Mouse (Mus musculus): ENCODE measurements around the gene Synpo2. TPM values are rescaled to one million over a fixed set of nuclear protein-coding genes. Genes with fewer than 3 reads are reported as not detected.

Gene Synpo2
- polyA plus RNA-seq, 2 experiments: 0.03 to 0.04 TPM

DNA sequence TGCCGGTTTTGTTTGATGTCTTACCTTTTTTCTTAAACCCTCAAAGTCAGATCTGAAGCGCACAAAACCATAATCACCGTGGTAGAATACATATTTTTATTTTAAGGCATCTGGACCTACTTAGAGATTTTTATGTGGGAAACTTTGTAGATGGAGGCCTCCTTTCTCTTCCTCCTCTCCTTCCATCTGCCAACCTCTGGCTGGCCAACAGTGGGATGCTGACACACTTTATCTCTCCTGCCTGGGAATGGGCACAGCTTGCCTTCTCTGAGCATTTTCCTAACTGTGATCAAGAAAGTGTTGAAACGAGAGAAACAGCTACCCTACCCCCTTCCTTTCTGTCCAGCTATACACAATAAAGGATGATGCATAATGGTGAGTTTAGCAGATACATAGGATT lies 57.5 kb downstream of the Synpo2 start:
- Histone ChIP-seq H3K36me3 (replicated peaks; ENCODE audit: control insufficient read depth, insufficient read depth, low read depth) (no peaks in the 10 kb centered on the region), H3K4me3 (ENCODE audit: insufficient read depth in 1 of 2, low read depth in 2 of 2, low read length in 2 of 2) (no peak overlapping the region), H3K9me3 (ENCODE audit: control insufficient read depth, low read length) (no peaks in the 10 kb centered on the region), H3K4me2 (ENCODE audit: low read depth) (no peak overlapping the region), H3K4me1 (replicated peaks; ENCODE audit: control insufficient read depth in 2 of 2, insufficient read depth in 2 of 2, low read length in 1 of 2) (no peaks in the 10 kb centered on the region), H3K9ac (replicated peaks) (no peak overlapping the region), H3K27ac (no peak overlapping the region), H3K27me3 (ENCODE audit: control insufficient read depth, insufficient read depth, low read length) (no peaks in the 10 kb centered on the region)
- ATAC-seq (ENCODE audit: insufficient read depth) (no peak), DNase-seq (ENCODE audit: low read depth in 3 of 3, low spot score in 3 of 3) (no peak)
- TF ChIP-seq EP300 (IDR thresholded peaks at IDR 0.05; ENCODE audit: low read depth): no peak
- TF ChIP-seq CTCF (IDR thresholded peaks at IDR 0.05; ENCODE audit: low read depth): no peak
- WGBS (ENCODE audit: insufficient replicate concordance): 61% methylated on average over 4 of the region's 4 CpGs

DNA sequence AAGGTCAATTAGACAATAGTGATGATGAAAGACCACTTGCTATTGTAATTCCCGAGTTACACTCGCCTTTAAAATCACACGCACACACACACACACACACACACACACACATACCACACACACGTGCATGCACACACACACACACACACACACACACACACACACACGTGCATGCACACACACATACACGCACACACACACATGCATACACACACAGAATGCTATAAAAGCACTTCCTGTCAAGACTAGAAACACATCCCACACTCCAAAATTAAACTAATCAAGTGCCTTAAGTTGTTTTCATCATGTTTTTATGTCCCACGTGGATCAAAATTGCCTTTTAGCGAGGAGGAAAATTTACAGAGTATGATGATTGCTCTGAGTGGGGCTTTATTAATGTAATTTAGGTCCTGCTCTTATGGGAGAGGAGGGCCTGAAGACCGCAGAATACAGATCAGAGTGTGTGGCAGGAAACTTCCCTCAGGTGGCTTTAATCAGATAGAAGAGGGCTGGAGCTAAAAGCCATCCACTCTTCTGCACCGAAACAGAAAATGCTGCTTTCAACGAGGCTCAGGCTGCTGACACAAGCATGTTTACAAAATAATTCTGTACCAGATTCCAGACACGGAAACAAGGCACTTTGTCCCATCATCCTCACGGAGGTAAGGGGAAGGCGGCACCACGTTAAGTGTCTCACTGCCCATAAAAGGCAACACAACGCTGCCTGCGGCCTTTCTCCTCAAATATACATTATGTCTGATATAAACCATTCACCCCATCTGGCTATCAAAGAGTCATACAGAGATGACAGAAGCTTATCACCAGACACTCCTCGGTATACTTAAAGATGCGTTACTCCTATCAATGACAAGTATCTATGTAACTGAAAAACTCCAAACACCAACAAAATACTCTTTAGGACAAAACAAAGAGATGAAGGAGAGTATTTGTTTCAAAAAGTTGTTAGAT lies 59.3 kb downstream of the Synpo2 start:
- Histone ChIP-seq H3K4me1 (replicated peaks; ENCODE audit: control insufficient read depth in 2 of 2, insufficient read depth in 2 of 2, low read length in 1 of 2) (no peaks in the 10 kb centered on the region), H3K27ac (no peak overlapping the region), H3K4me3 (ENCODE audit: insufficient read depth in 1 of 2, low read depth in 2 of 2, low read length in 2 of 2) (no peak overlapping the region), H3K36me3 (replicated peaks; ENCODE audit: control insufficient read depth, insufficient read depth, low read depth) (no peaks in the 10 kb centered on the region), H3K27me3 (ENCODE audit: control insufficient read depth, insufficient read depth, low read length) (no peaks in the 10 kb centered on the region), H3K9ac (replicated peaks) (no peak overlapping the region), H3K9me3 (ENCODE audit: control insufficient read depth, low read length) (no peaks in the 10 kb centered on the region), H3K4me2 (ENCODE audit: low read depth) (no peak overlapping the region)
- WGBS (ENCODE audit: insufficient replicate concordance): 62% methylated on average over 19 of the region's 19 CpGs
- TF ChIP-seq EP300 (IDR thresholded peaks at IDR 0.05; ENCODE audit: low read depth) (no peak), CTCF (IDR thresholded peaks at IDR 0.05; ENCODE audit: low read depth) (no peak)
- DNase-seq (ENCODE audit: low read depth in 3 of 3, low spot score in 3 of 3) (no peak), ATAC-seq (ENCODE audit: insufficient read depth) (no peak)

DNA sequence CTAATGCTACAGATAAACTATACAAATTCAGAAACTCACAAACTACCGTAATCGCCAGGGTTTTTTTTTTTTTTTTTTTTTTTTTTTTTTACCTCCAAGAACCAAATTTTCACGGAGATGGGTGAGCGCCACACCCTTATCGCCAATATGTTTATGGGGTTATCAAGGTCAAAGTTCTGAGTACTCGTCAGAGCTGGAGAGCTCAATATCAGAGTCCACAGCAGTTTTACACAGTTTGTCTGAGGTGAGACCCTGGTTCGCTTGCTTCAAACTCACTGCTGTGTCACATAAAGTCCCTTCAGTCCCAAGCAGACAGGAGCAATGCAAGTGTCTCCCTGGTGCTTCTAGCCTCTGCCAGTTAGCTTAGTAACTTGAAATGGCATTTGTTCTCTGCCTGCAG lies 60.8 kb downstream of the Synpo2 start:
- H3K27ac ChIP-seq: no peak overlapping the region
- no peaks in the 10 kb centered on the region for H3K4me1 ChIP-seq (replicated peaks; ENCODE audit: control insufficient read depth in 2 of 2, insufficient read depth in 2 of 2, low read length in 1 of 2)
- no peak overlapping the region for H3K4me2 ChIP-seq (ENCODE audit: low read depth)
- H3K9ac ChIP-seq (replicated peaks): no peak overlapping the region
- H3K36me3 ChIP-seq (replicated peaks; ENCODE audit: control insufficient read depth, insufficient read depth, low read depth): no peaks in the 10 kb centered on the region
- ATAC-seq (ENCODE audit: insufficient read depth) (no peak), DNase-seq (ENCODE audit: low read depth in 3 of 3, low spot score in 3 of 3) (no peak)
- H3K4me3 ChIP-seq (ENCODE audit: insufficient read depth in 1 of 2, low read depth in 2 of 2, low read length in 2 of 2): no peak overlapping the region
- no peaks in the 10 kb centered on the region for H3K9me3 ChIP-seq (ENCODE audit: control insufficient read depth, low read length)
- TF ChIP-seq CTCF (IDR thresholded peaks at IDR 0.05; ENCODE audit: low read depth): no peak
- TF ChIP-seq EP300 (IDR thresholded peaks at IDR 0.05; ENCODE audit: low read depth): no peak
- H3K27me3 ChIP-seq (ENCODE audit: control insufficient read depth, insufficient read depth, low read length): no peaks in the 10 kb centered on the region
- WGBS (ENCODE audit: insufficient replicate concordance): 72% methylated on average over 7 of the region's 7 CpGs

DNA sequence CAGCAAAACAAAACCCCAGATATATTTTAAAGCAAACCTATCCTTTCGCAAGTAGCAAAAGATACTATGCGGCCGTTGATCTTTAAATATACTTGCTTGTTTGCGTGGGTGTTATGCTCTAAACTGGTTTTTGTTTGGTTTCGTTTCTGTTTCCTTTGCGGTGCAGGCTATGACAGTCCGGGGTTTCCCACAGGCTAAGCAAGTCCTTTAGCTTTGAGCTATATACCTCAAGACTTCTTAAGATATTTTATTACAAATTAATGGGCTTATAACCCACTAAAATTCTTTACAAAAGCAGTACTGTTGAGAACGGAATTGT lies 61.6 kb downstream of the Synpo2 start:
- DNase-seq (ENCODE audit: low read depth in 3 of 3, low spot score in 3 of 3): no peak
- WGBS (ENCODE audit: insufficient replicate concordance): 72% methylated on average over 8 of the region's 8 CpGs
- Histone ChIP-seq H3K4me3 (ENCODE audit: insufficient read depth in 1 of 2, low read depth in 2 of 2, low read length in 2 of 2) (no peak overlapping the region), H3K27me3 (ENCODE audit: control insufficient read depth, insufficient read depth, low read length) (no peaks in the 10 kb centered on the region), H3K27ac (no peak overlapping the region), H3K4me2 (ENCODE audit: low read depth) (no peak overlapping the region), H3K9me3 (ENCODE audit: control insufficient read depth, low read length) (no peaks in the 10 kb centered on the region), H3K36me3 (replicated peaks; ENCODE audit: control insufficient read depth, insufficient read depth, low read depth) (no peaks in the 10 kb centered on the region), H3K9ac (replicated peaks) (no peak overlapping the region), H3K4me1 (replicated peaks; ENCODE audit: control insufficient read depth in 2 of 2, insufficient read depth in 2 of 2, low read length in 1 of 2) (no peaks in the 10 kb centered on the region)
- no peak for TF ChIP-seq EP300 (IDR thresholded peaks at IDR 0.05; ENCODE audit: low read depth)
- no peak for TF ChIP-seq CTCF (IDR thresholded peaks at IDR 0.05; ENCODE audit: low read depth)
- no peak for ATAC-seq (ENCODE audit: insufficient read depth)

DNA sequence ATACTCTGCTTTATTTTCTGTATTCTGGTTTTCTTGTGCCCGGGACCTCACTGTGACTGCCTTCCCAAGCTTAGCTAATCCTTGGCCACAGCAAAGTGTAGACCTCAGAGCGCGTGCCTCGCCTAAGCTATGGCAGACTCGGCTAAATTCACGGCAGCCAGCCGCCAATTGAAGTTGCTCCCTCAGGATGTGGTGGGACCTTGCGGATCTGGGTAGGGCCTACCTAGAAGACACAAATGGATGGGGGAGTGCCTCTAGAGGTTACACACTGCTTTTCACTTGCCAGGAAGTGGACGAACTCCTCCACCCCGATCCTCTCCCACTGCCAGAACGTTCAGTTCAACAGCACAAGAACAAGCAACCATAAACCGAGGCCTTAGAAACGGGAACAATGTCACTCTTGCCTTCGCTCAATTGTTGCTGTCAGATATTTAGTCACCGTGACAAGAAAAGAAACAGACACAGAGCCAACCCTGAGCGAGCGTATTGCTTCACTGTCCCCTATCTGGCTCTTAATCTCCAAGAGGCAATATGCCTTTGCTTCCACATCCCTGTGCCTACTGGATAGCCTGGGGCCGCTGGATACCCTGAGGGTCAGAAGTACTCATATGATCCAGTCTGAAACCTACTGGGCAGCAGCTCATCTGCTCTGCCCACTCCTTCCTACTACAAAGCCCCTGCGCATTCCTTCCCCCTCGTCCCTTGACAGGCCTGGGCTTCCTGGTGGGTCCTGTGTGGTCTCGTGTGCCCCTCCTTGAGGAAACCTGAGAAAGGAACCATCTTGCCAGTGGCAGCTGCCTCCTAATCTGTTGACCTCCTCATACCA lies 62.2 kb downstream of the Synpo2 start:
- WGBS (ENCODE audit: insufficient replicate concordance): 66% methylated on average over 21 of the region's 21 CpGs
- ATAC-seq (ENCODE audit: insufficient read depth) (no peak), DNase-seq (ENCODE audit: low read depth in 3 of 3, low spot score in 3 of 3) (no peak)
- Histone ChIP-seq H3K27ac (no peak overlapping the region), H3K4me1 (replicated peaks; ENCODE audit: control insufficient read depth in 2 of 2, insufficient read depth in 2 of 2, low read length in 1 of 2) (no peaks in the 10 kb centered on the region), H3K36me3 (replicated peaks; ENCODE audit: control insufficient read depth, insufficient read depth, low read depth) (no peaks in the 10 kb centered on the region), H3K4me3 (ENCODE audit: insufficient read depth in 1 of 2, low read depth in 2 of 2, low read length in 2 of 2) (no peak overlapping the region), H3K4me2 (ENCODE audit: low read depth) (no peak overlapping the region), H3K27me3 (ENCODE audit: control insufficient read depth, insufficient read depth, low read length) (no peaks in the 10 kb centered on the region), H3K9ac (replicated peaks) (no peak overlapping the region), H3K9me3 (ENCODE audit: control insufficient read depth, low read length) (no peaks in the 10 kb centered on the region)
- TF ChIP-seq EP300 (IDR thresholded peaks at IDR 0.05; ENCODE audit: low read depth): no peak
- no peak for TF ChIP-seq CTCF (IDR thresholded peaks at IDR 0.05; ENCODE audit: low read depth)

Measured in liver, embryonic 14.5 days (tissue).